Mouse (Mus musculus): Measurements from ENCODE around the gene Gpc4. TPM values are rescaled to one million over a fixed set of nuclear protein-coding genes. Genes with fewer than 3 reads are reported as not detected.

The Gpc4 gene
- total RNA-seq (2021), result 10 to 100 TPM; 38.4 to 42.0 TPM

- peak; percentile 69 to 76 for DNase-seq
- intact Hi-C loops (cut with DNase I), result loop anchor here (1.0 to 10.0 kb wide), 5 partner anchors 28 to 210 kb away; no protein-coding TSS in a partner anchor
Observed at GRCm38 (mm10) chrX:52164738-52165554, at the start of gene Gpc4. TSS of gene Gpc4 (minus strand) at chrX:52165252.

DNA sequence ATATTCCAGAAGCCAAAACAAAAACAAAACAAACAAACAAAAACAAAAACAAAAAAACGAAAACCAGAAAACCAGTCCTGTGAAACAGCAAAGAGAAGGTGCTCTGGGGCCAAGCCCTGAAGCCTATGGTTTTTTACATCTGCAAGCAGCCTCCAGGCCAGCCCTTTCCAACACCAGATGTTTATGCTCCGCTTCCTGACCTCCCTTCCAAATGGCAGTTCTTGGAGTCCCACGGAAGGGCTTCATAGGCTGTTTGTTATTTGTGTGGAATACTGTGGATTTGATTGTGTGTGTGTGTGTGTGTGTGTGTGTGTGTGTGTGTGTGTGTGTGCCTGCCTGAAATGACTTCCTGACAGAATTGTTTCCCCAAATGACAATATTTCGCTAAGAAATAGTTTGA, 47.8 kb upstream of the Gpc4 start:
- intact Hi-C loops (cut with DNase I), result no loop called here
- DNase-seq, result no peak

DNA sequence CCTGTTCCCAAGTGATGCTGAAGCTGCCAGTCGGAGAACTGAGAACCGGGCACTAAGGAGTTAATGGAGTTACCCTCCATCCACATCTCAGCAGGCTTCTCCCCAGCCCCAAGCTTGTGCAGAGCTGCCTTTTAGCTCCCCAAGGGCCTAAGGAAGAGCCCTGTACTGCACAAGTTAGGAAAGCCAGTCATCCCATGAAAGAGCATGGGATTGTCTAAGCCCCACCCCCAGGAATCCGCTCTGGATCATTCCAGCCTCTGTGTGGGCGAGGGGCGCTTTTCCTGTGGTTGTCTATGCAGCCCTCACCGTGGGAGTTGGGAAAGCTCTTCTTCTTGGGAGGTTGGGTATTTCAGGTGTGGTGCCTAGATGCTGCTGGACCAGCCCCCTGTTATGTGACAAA, 34.8 kb upstream of the Gpc4 start:
- intact Hi-C loops (cut with DNase I), result no loop called here
- DNase-seq, result no peak

- intact Hi-C loops (cut with DNase I), result loop anchor here (1.0 kb wide), 1 partner anchor 28 kb away; the partner anchor contains the start of gene Gpc4
- DNase-seq, result peak in 1 of 2 experiments; percentile 9
Observed at GRCm38 (mm10) chrX:52193311-52193968, 28.4 kb upstream of the Gpc4 start.

DNA sequence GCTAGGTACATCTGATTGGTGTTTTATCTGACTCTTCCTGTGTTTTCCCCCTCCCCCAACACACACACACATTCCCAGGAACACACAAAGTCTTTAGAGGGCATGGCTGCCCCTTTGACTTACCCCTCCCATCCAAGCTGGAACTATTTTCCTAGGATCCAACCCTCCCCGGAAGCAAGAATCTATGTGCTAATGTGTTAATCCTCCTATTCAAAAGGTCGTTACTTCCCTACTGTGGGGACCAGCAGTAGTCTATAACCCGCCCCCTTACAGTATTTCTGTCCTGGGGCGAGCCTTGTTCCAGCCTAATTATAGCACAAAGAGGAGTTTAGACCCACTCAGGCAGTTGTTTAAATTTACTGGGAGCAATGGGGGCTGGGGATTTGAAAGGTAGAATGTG, 24.0 kb upstream of the Gpc4 start:
- DNase-seq, result no peak
- intact Hi-C loops (cut with DNase I), result no loop called here

DNA sequence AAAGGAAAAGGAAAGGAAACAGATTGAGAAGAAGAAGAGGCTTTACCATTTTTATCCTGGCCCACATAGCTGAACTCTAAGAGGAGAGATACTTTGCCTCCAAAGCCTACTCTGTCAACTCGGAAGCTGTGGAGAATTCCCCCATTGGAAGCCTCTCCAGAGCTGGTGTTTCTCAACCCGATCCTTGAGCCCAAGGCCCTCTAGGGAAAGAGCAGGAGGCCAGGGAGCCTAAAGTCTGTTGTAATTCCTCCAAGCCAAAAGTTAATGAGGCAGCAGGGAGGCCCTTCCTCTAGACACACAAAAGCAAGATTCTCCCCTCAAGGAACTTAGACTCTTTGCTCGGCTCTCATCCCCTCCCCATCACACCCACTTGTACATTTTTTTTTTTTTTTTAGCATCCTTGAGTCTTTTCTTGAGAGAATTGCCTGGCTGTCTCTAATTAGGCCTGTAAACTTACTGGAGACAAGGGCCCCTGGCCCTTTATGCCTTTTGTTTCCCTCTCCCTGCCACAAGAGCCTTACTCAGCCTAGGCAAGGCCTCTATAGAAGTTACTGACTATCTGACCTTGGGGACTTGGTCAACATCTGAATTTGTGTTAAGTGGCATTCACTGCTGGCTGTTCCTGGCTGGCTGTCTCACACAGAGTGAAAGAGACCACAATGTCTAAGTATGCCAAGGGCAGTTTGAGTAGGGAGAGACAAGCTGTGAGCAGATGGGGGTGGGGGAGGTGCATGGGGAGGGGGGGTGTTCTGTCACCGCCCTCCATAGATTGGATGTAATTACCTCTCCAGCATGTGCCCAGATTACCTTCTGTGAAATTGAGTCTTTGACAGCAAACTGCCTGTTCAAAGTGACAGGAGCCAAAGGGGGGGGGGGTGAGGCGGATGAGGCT, 18.7 kb upstream of the Gpc4 start:
- no peak for DNase-seq
- intact Hi-C loops (cut with DNase I), result no loop called here

- intact Hi-C loops (cut with DNase I), result no loop called here
- no peak for DNase-seq
Observed at GRCm38 (mm10) chrX:52181401-52181800, 16.3 kb upstream of the Gpc4 start.

GRCm38 (mm10) chrX:52177067-52177466, 12.0 kb upstream of the Gpc4 start:
- intact Hi-C loops (cut with DNase I), result no loop called here

DNA sequence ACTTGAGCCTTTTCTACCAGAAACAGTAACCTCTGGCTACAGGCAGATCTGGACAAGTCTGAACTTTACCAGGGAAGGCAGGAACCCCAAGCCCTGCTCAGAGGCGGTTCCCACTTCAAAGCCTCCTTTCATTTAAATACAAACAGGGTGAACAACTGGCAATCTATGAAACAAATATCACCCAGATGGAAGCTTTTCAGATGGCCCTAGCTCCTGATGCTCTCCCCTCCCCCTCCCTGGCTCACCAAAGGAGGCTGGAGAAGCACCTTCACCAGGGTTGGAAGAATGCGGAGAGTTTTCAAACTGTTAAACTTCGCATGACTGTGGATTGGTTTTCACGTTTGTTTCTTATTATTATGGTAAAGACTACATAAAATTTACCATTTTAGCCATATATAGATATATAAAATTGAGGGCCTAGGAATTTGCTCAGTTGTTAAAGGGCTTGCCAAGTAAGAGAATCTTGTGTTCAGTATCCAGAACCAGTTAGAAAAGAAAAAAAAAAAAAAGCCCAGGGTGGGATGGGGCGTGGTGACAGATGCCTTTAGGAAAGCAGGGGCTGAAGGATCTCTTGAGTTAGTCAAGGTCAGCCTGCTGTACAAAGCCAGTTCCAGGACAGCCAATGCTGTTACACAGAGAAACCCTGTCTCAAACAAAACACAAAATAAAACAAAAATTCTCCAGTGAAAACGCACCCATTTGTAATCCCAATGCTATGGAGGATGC, 2.6 kb upstream of the Gpc4 start:
- no peak for DNase-seq
- intact Hi-C loops (cut with DNase I), result loop anchor here (10.0 kb wide), 2 partner anchors 167 to 207 kb away; no protein-coding TSS in a partner anchor

More at GRCm38 (mm10) chrX:52177067-52177466, 12.0 kb upstream of the Gpc4 start:
- DNase-seq, result no peak

- DNase-seq, result no peak
- intact Hi-C loops (cut with DNase I), result loop anchor here (1.0 to 10.0 kb wide), 4 partner anchors 28 to 209 kb away; no protein-coding TSS in a partner anchor
Observed at GRCm38 (mm10) chrX:52165555-52165938, 495 bp upstream of the Gpc4 start.

- intact Hi-C loops (cut with DNase I), result loop anchor here (2.0 to 10.0 kb wide), 4 partner anchors 42 to 211 kb away; no protein-coding TSS in a partner anchor
- DNase-seq, result peak in 1 of 2 experiments; percentile 8
Observed at GRCm38 (mm10) chrX:52164134-52164737, 816 bp downstream of the Gpc4 start.

- intact Hi-C loops (cut with DNase I), result loop anchor here (2.0 to 10.0 kb wide), 4 partner anchors 41 to 211 kb away; no protein-coding TSS in a partner anchor
- peak; percentile 10 to 14 for DNase-seq
Observed at GRCm38 (mm10) chrX:52163418-52164133, 1.5 kb downstream of the Gpc4 start.

- intact Hi-C loops (cut with DNase I), result loop anchor here (5.0 to 10.0 kb wide), 3 partner anchors 40 to 212 kb away; no protein-coding TSS in a partner anchor
- DNase-seq, result no peak
Observed at GRCm38 (mm10) chrX:52162756-52163155, 2.3 kb downstream of the Gpc4 start.

DNA sequence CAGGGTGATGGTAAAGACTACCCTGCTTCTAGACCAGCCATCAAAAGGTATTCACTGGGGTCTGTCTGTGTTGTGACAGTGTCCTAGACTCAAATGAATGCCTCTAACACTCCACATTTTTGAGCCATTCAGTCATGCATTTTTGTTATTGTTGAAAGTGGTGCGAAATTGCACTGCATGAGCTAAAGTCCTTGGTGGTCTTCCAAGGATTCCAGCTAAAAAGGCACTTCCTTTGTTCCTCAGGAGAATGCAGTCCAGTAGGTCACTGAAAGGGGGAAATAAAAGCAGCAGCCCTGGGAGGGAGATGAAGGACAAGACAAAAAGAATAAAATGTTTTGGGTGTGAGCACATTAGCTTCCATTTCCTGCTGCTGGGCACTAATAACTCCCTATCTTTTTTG, 2.8 kb downstream of the Gpc4 start:
- intact Hi-C loops (cut with DNase I), result loop anchor here (5.0 to 10.0 kb wide), 3 partner anchors 40 to 213 kb away; no protein-coding TSS in a partner anchor

DNA sequence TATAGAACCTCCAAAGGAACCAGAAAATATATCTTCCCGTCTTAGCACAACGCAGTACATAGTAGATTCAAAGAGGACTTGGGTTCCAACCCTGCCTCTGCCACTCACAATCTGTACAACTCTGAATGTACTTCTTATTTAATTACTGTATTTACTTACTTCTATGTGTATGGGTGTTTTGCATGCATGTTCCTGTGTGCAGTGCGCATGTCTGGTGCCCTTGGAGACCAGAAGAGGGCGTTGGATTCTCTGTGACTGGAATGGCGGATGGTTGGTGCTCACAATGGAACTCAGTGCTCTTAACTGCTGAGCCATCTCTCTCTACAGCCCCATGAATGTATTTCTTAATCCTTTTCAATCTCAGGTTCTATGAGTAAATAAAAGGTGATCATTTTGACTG, 5.4 kb downstream of the Gpc4 start:
- intact Hi-C loops (cut with DNase I), result loop anchor here (5.0 to 10.0 kb wide), 3 partner anchors 37 to 215 kb away; no protein-coding TSS in a partner anchor
- DNase-seq, result no peak

More for the DNA sequence above, 2.8 kb downstream of the Gpc4 start:
- DNase-seq, result no peak

DNA sequence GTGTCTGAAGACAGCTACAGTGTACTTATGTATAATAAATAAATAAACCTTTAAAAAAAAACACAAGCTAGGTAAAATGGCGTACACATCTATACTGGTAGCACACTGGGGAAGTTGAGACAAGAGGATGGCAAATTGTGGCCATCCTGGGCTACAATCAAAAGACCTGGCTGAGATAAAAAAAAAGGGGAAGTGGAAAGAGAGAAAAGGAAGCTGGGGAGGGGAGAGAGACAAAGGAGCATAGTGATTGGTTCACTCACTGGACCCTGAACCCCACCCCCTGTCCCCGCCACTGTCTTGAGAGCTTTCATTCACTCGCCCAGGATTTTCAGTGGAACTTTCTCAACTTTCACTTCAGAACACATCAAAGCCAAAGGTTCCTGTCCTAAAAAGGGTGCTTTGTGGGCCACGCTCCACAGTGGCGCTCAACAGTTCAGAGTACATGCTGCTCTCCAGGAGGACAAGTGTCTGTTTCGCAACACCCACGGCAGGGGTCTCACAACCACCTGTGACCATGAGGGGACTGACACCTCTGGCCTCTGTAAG, 9.6 kb downstream of the Gpc4 start:
- no peak for DNase-seq
- intact Hi-C loops (cut with DNase I), result no loop called here

- DNase-seq, result no peak
- intact Hi-C loops (cut with DNase I), result no loop called here
Observed at GRCm38 (mm10) chrX:52154821-52155220, 10.2 kb downstream of the Gpc4 start.

- intact Hi-C loops (cut with DNase I), result no loop called here
- DNase-seq, result no peak
Observed at GRCm38 (mm10) chrX:52153451-52153850, 11.6 kb downstream of the Gpc4 start.
